Mouse (Mus musculus) A20 (cell line): Measurements from ENCODE around the gene Eaf1.

Experiments used
- DNase-seq: peaks from one replicate; pipeline ENCODE4 v3.0.0-alpha.2; 2011; ENCODE audit warnings: low read depth, low spot score

Gene Eaf1

GRCm38 (mm10) chr14:31509911-31510310 lies 15.7 kb downstream of the Eaf1 start:
- DNase-seq = no peak

GRCm38 (mm10) chr14:31510322-31510721 lies 16.1 kb downstream of the Eaf1 start:
- no peak for DNase-seq

- DNase-seq = no peak
Measured at GRCm38 (mm10) chr14:31515895-31516294, 21.7 kb downstream of the Eaf1 start.

- no peak for DNase-seq
Measured at GRCm38 (mm10) chr14:31519165-31519564, 25.0 kb downstream of the Eaf1 start.

- no peak for DNase-seq
Measured at GRCm38 (mm10) chr14:31521318-31521717, 27.1 kb downstream of the Eaf1 start.

- no peak for DNase-seq
Measured at GRCm38 (mm10) chr14:31525040-31525810, 31.0 kb downstream of the Eaf1 start.

GRCm38 (mm10) chr14:31530847-31531246 lies 36.6 kb downstream of the Eaf1 start:
- no peak for DNase-seq

GRCm38 (mm10) chr14:31531506-31532148 lies 37.4 kb downstream of the Eaf1 start:
- peak; percentile 37 for DNase-seq

- DNase-seq = no peak
Measured at GRCm38 (mm10) chr14:31532656-31533055, 38.5 kb downstream of the Eaf1 start.

- no peak for DNase-seq
Measured at GRCm38 (mm10) chr14:31537298-31537697, 43.1 kb downstream of the Eaf1 start.

- no peak for DNase-seq
Measured at GRCm38 (mm10) chr14:31543885-31544442, 49.8 kb downstream of the Eaf1 start.

GRCm38 (mm10) chr14:31555021-31555420 lies 60.8 kb downstream of the Eaf1 start:
- peak; percentile 16 for DNase-seq

GRCm38 (mm10) chr14:31555963-31556434 lies 61.8 kb downstream of the Eaf1 start:
- DNase-seq = peak; percentile 10

GRCm38 (mm10) chr14:31556526-31557260 lies 62.5 kb downstream of the Eaf1 start:
- no peak for DNase-seq

GRCm38 (mm10) chr14:31557273-31557672 lies 63.1 kb downstream of the Eaf1 start:
- no peak for DNase-seq

- DNase-seq = no peak
Measured at GRCm38 (mm10) chr14:31557784-31558183, 63.6 kb downstream of the Eaf1 start.

GRCm38 (mm10) chr14:31559216-31559615 lies 65.0 kb downstream of the Eaf1 start:
- DNase-seq = no peak
